Mouse (Mus musculus): ENCODE results near the gene Trappc6a. TPM values are rescaled to one million over a fixed set of nuclear protein-coding genes. Genes with fewer than 3 reads are reported as not detected.

The Trappc6a gene
- polyA plus RNA-seq, 2 experiments = 24.1 to 40.2 TPM

- Histone ChIP-seq H3K4me2 (ENCODE audit: low read depth) (no peak overlapping the region), H3K9me3 (ENCODE audit: control insufficient read depth, low read length) (no peaks in the 10 kb centered on the region), H3K27me3 (ENCODE audit: control insufficient read depth, insufficient read depth, low read length) (no peaks in the 10 kb centered on the region), H3K4me3 (ENCODE audit: insufficient read depth in 1 of 2, low read depth in 2 of 2, low read length in 2 of 2) (no peak overlapping the region), H3K9ac (replicated peaks) (no peak overlapping the region), H3K36me3 (replicated peaks; ENCODE audit: control insufficient read depth, insufficient read depth, low read depth) (peaks cover 46% of the 10 kb centered on the region), H3K27ac (no peak overlapping the region), H3K4me1 (replicated peaks; ENCODE audit: control insufficient read depth in 2 of 2, insufficient read depth in 2 of 2, low read length in 1 of 2) (no peaks in the 10 kb centered on the region)
- DNase-seq (ENCODE audit: low read depth in 3 of 3, low spot score in 3 of 3) = no peak
- WGBS (ENCODE audit: insufficient replicate concordance) = 89% methylated on average over 14 of the region's 14 CpGs
- ATAC-seq (ENCODE audit: insufficient read depth) = no peak
- no peak for TF ChIP-seq EP300 (IDR thresholded peaks at IDR 0.05; ENCODE audit: low read depth)
- TF ChIP-seq CTCF (IDR thresholded peaks at IDR 0.05; ENCODE audit: low read depth) = no peak
Observed at GRCm38 (mm10) chr7:19532240-19532639, 24.0 kb downstream of the Trappc6a start.

- Histone ChIP-seq H3K4me2 (ENCODE audit: low read depth) (no peak overlapping the region), H3K4me1 (replicated peaks; ENCODE audit: control insufficient read depth in 2 of 2, insufficient read depth in 2 of 2, low read length in 1 of 2) (no peaks in the 10 kb centered on the region), H3K27ac (no peak overlapping the region), H3K9ac (replicated peaks) (no peak overlapping the region), H3K36me3 (replicated peaks; ENCODE audit: control insufficient read depth, insufficient read depth, low read depth) (peaks cover 46% of the 10 kb centered on the region), H3K27me3 (ENCODE audit: control insufficient read depth, insufficient read depth, low read length) (no peaks in the 10 kb centered on the region), H3K4me3 (ENCODE audit: insufficient read depth in 1 of 2, low read depth in 2 of 2, low read length in 2 of 2) (no peak overlapping the region), H3K9me3 (ENCODE audit: control insufficient read depth, low read length) (no peaks in the 10 kb centered on the region)
- DNase-seq (ENCODE audit: low read depth in 3 of 3, low spot score in 3 of 3) (no peak), ATAC-seq (ENCODE audit: insufficient read depth) (no peak; the same call in 1 of the 2 replicates)
- TF ChIP-seq EP300 (IDR thresholded peaks at IDR 0.05; ENCODE audit: low read depth) (no peak), CTCF (IDR thresholded peaks at IDR 0.05; ENCODE audit: low read depth) (no peak)
- 92% methylated on average over 10 of the region's 10 CpGs for WGBS (ENCODE audit: insufficient replicate concordance)
Observed at GRCm38 (mm10) chr7:19534676-19535075, 26.5 kb downstream of the Trappc6a start.

- Histone ChIP-seq H3K4me3 (ENCODE audit: insufficient read depth in 1 of 2, low read depth in 2 of 2, low read length in 2 of 2) (no peak overlapping the region), H3K4me2 (ENCODE audit: low read depth) (no peak overlapping the region), H3K27me3 (ENCODE audit: control insufficient read depth, insufficient read depth, low read length) (no peaks in the 10 kb centered on the region), H3K9me3 (ENCODE audit: control insufficient read depth, low read length) (no peaks in the 10 kb centered on the region), H3K27ac (no peak overlapping the region), H3K4me1 (replicated peaks; ENCODE audit: control insufficient read depth in 2 of 2, insufficient read depth in 2 of 2, low read length in 1 of 2) (peaks cover 0 to 3% of the 10 kb centered on the region in 2 experiments; a peak in 2 of 4 replicates), H3K9ac (replicated peaks) (no peak overlapping the region), H3K36me3 (replicated peaks; ENCODE audit: control insufficient read depth, insufficient read depth, low read depth) (no peaks in the 10 kb centered on the region; the same call in none of the 2 replicates)
- TF ChIP-seq CTCF (IDR thresholded peaks at IDR 0.05; ENCODE audit: low read depth) = no peak
- no peak for TF ChIP-seq EP300 (IDR thresholded peaks at IDR 0.05; ENCODE audit: low read depth)
- no peak for DNase-seq (ENCODE audit: low read depth in 3 of 3, low spot score in 3 of 3)
- WGBS (ENCODE audit: insufficient replicate concordance) = 88% methylated on average over 2 of the region's 2 CpGs
- ATAC-seq (ENCODE audit: insufficient read depth) = no peak
Observed at GRCm38 (mm10) chr7:19540771-19541566, 32.8 kb downstream of the Trappc6a start.

GRCm38 (mm10) chr7:19541681-19542154 is 33.5 kb downstream of the Trappc6a start:
- ATAC-seq (ENCODE audit: insufficient read depth) (no peak), DNase-seq (ENCODE audit: low read depth in 3 of 3, low spot score in 3 of 3) (no peak)
- Histone ChIP-seq H3K9me3 (ENCODE audit: control insufficient read depth, low read length) (no peaks in the 10 kb centered on the region), H3K4me3 (ENCODE audit: insufficient read depth in 1 of 2, low read depth in 2 of 2, low read length in 2 of 2) (no peak overlapping the region), H3K27ac (no peak overlapping the region), H3K27me3 (ENCODE audit: control insufficient read depth, insufficient read depth, low read length) (no peaks in the 10 kb centered on the region), H3K36me3 (replicated peaks; ENCODE audit: control insufficient read depth, insufficient read depth, low read depth) (no peaks in the 10 kb centered on the region; the same call in none of the 2 replicates), H3K9ac (replicated peaks) (no peak overlapping the region), H3K4me2 (ENCODE audit: low read depth) (no peak overlapping the region), H3K4me1 (replicated peaks; ENCODE audit: control insufficient read depth in 2 of 2, insufficient read depth in 2 of 2, low read length in 1 of 2) (peaks cover 0 to 8% of the 10 kb centered on the region in 2 experiments)
- 76% methylated on average over 7 of the region's 7 CpGs for WGBS (ENCODE audit: insufficient replicate concordance)
- TF ChIP-seq EP300 (IDR thresholded peaks at IDR 0.05; ENCODE audit: low read depth) = no peak
- no peak for TF ChIP-seq CTCF (IDR thresholded peaks at IDR 0.05; ENCODE audit: low read depth)

GRCm38 (mm10) chr7:19542155-19542691 is 34.0 kb downstream of the Trappc6a start:
- H3K36me3 ChIP-seq (replicated peaks; ENCODE audit: control insufficient read depth, insufficient read depth, low read depth) = no peaks in the 10 kb centered on the region; the same call in none of the 2 replicates
- no peaks in the 10 kb centered on the region for H3K9me3 ChIP-seq (ENCODE audit: control insufficient read depth, low read length)
- no peak overlapping the region for H3K4me3 ChIP-seq (ENCODE audit: insufficient read depth in 1 of 2, low read depth in 2 of 2, low read length in 2 of 2)
- peaks cover 0 to 9% of the 10 kb centered on the region in 2 experiments for H3K4me1 ChIP-seq (replicated peaks; ENCODE audit: control insufficient read depth in 2 of 2, insufficient read depth in 2 of 2, low read length in 1 of 2)
- ATAC-seq (ENCODE audit: insufficient read depth) (no peak), DNase-seq (ENCODE audit: low read depth in 3 of 3, low spot score in 3 of 3) (no peak)
- H3K9ac ChIP-seq (replicated peaks) = no peak overlapping the region
- H3K4me2 ChIP-seq (ENCODE audit: low read depth) = no peak overlapping the region
- TF ChIP-seq EP300 (IDR thresholded peaks at IDR 0.05; ENCODE audit: low read depth) (no peak), CTCF (IDR thresholded peaks at IDR 0.05; ENCODE audit: low read depth) (no peak)
- whole genome bisulfite sequencing (ENCODE audit: insufficient replicate concordance) = 61% methylated on average over 8 of the region's 8 CpGs
- no peaks in the 10 kb centered on the region for H3K27me3 ChIP-seq (ENCODE audit: control insufficient read depth, insufficient read depth, low read length)
- no peak overlapping the region for H3K27ac ChIP-seq
